Mouse (Mus musculus) hindbrain, embryonic 14.5 days (tissue): ENCODE measurements at regions not wholly inside any gene's neighbourhood (a gene's known extent, or its start where the extent isn't known, plus 50 kb on each side); places are given as distances from the start of the nearest gene placed in this dataset.

Source experiments
- ATAC-seq: fragments of 200-750 bp; cut with Nextera tagmentation; 2 replicates; pipeline ENCODE4 v1.8.0; 2017; ENCODE audit warnings: moderate number of reproducible peaks, mild to moderate bottlenecking, moderate TSS enrichment, moderate library complexity; ENCODE audit not compliant: low FRiP score
- DNase-seq: peaks from one replicate; pipeline ENCODE4 v3.0.0-alpha.2; 2015; ENCODE audit warnings: low spot score
- H3K27ac ChIP-seq: fragments of 300-500 bp; sonication (generic); 2 replicates; pipeline ENCODE4 v1.5.1; 2014; ENCODE audit warnings: mild to moderate bottlenecking, moderate library complexity
- H3K27me3 ChIP-seq: fragments of 300-500 bp; sonication (generic); 2 replicates; pipeline ENCODE4 v1.6.1; 2014; ENCODE audit warnings: mild to moderate bottlenecking, low read length, mixed read lengths; ENCODE audit not compliant: control insufficient read depth, insufficient read depth
- H3K36me3 ChIP-seq: fragments of 300-500 bp; sonication (generic); replicated peaks from 2 replicates; pipeline ENCODE4 v1.6.1; 2014; ENCODE audit not compliant: control insufficient read depth, insufficient read depth
- H3K4me1 ChIP-seq: fragments of 300-500 bp; sonication (generic); replicated peaks from 2 replicates; pipeline ENCODE4 v1.6.1; 2014; ENCODE audit warnings: antibody characterized with exemption, low read length, mixed read lengths; ENCODE audit not compliant: control insufficient read depth, insufficient read depth
- H3K4me2 ChIP-seq: fragments of 300-500 bp; sonication (generic); replicated peaks from 2 replicates; pipeline ENCODE4 v1.6.1; 2014; ENCODE audit warnings: mild to moderate bottlenecking, moderate library complexity
- H3K4me3 ChIP-seq: fragments of 300-500 bp; sonication (generic); replicated peaks from 2 replicates; pipeline ENCODE4 v1.5.1; 2014; ENCODE audit warnings: mild to moderate bottlenecking, low read length
- H3K9ac ChIP-seq: fragments of 300-500 bp; sonication (generic); 2 replicates; pipeline ENCODE4 v1.6.1; 2014
- H3K9me3 ChIP-seq: fragments of 300-500 bp; sonication (generic); 2 replicates; pipeline ENCODE4 v1.6.1; 2016; ENCODE audit warnings: low read length; ENCODE audit not compliant: control insufficient read depth
- WGBS: fragments of 180-500 bp; shearing (Covaris S2); extraction: QIAGEN DNeasy Blood & Tissue Kit; methylation state at CpG from one replicate; pipeline ENCODE4 v1.1.7; 2014; 5-methylcytosine and 5-hydroxymethylcytosine counted together

DNA sequence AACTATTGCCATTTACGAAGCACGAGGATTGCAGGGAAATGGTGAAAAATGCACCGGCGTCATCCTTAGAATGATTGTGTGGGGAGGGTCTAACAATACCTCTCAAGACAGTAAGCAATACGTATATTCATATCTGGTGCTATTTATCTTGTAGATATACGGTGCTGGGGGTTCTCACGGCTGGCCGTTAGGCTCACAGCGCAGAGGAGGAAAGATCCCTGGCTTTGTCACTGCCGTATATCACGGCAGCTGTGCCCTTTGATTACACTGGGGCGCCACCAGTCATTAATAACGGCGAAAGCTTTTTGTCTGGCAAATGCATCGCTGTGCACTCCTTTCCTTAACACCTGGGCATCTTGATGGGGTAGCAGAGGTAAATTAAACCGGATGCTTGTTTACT is 264.8 kb downstream of the Mtx2 start:
- DNase-seq = no peak
- H3K27ac ChIP-seq = 0 out of 2 replicates have a peak overlapping the region, but pooled peaks have one; percentile 3
- H3K4me1 ChIP-seq = no peaks in the 10 kb centered on the region
- H3K9me3 ChIP-seq = no peaks in the 10 kb centered on the region
- no peak overlapping the region for H3K9ac ChIP-seq
- no peak for ATAC-seq
- no peaks in the 10 kb centered on the region for H3K36me3 ChIP-seq
- WGBS = 54% methylated on average over 16 of the region's 16 CpGs
- no peak overlapping the region for H3K4me2 ChIP-seq
- no peaks in the 10 kb centered on the region for H3K27me3 ChIP-seq
- H3K4me3 ChIP-seq = no peak overlapping the region

DNA sequence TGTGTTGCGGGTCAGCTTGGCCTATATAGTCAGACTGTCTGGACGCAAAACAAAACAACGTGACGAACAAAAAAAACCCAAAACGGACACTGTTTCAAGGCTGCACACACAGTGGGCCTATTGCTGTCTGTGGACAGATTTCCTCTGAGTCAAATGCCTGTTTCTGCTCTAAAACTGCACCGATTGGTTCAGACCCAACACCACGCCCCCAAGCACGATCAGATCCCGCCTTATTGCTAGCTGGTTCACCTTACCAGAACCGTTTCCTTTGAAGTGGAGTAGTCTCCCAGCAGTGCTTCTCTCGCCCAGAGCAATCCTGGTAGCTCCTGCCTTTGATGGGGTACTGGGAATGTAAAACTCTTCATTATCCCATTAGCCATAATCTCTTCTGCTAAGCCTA is 275.9 kb downstream of the Mtx2 start:
- H3K4me1 ChIP-seq = peaks cover 10% of the 10 kb centered on the region
- ATAC-seq = no peak
- H3K9ac ChIP-seq = no peak overlapping the region
- no peaks in the 10 kb centered on the region for H3K36me3 ChIP-seq
- H3K9me3 ChIP-seq = no peaks in the 10 kb centered on the region
- 62% methylated on average over 11 of the region's 11 CpGs for WGBS
- no peaks in the 10 kb centered on the region for H3K27me3 ChIP-seq
- no peak overlapping the region for H3K4me2 ChIP-seq
- no peak for DNase-seq
- no peak overlapping the region for H3K27ac ChIP-seq
- H3K4me3 ChIP-seq = no peak overlapping the region

DNA sequence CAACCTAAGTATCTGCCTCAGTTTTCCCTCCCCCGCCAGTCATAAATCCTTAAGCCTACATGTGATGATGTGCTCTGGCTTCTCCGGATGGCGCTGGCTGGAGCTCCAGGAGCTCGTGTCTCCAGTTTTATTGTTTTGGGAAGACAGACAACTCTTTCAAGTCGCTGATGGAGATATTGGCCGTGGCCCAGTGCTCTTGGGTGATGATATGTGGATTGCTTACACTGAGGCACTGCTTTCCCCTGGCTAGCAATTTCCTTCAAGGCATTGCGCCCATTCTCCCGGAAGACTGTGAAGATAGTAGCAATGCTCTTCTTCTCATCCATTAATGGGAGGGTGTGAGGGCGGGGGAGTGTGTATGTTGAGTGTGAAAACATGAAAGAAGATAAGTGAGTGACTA is 287.1 kb downstream of the Mtx2 start:
- no peaks in the 10 kb centered on the region for H3K9me3 ChIP-seq
- no peak overlapping the region for H3K27ac ChIP-seq
- no peak overlapping the region for H3K4me2 ChIP-seq
- no peaks in the 10 kb centered on the region for H3K27me3 ChIP-seq
- no peak for DNase-seq
- no peak overlapping the region for H3K4me3 ChIP-seq
- ATAC-seq = no peak
- H3K36me3 ChIP-seq = no peaks in the 10 kb centered on the region
- 91% methylated on average over 9 of the region's 9 CpGs for WGBS
- no peaks in the 10 kb centered on the region for H3K4me1 ChIP-seq
- H3K9ac ChIP-seq = no peak overlapping the region

DNA sequence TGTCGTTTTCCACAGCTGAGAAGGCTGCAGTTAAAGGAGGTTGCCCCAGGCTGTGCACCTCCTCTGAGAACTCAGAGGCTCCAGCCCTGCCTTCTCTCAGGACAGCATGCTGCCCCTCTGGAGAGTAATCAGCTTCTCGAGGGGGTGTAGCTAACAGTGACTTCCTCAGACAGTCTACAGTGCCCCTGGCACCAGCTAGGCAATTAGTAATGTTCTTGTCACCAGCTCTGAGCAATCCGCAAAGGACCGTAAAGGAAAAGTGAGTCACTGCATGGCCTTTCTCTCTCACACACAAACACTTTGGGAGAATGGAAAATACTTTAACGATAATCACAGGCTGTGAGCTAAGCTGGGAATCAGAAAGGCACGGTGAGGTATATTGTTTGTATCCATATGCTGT is 288.8 kb downstream of the Mtx2 start:
- ATAC-seq (no peak), DNase-seq (no peak)
- H3K9me3 ChIP-seq = no peaks in the 10 kb centered on the region
- 52% methylated on average over 6 of the region's 6 CpGs for WGBS
- H3K4me3 ChIP-seq = no peak overlapping the region
- no peaks in the 10 kb centered on the region for H3K4me1 ChIP-seq
- H3K27ac ChIP-seq = no peak overlapping the region
- H3K27me3 ChIP-seq = no peaks in the 10 kb centered on the region
- H3K9ac ChIP-seq = no peak overlapping the region
- H3K4me2 ChIP-seq = no peak overlapping the region
- no peaks in the 10 kb centered on the region for H3K36me3 ChIP-seq

DNA sequence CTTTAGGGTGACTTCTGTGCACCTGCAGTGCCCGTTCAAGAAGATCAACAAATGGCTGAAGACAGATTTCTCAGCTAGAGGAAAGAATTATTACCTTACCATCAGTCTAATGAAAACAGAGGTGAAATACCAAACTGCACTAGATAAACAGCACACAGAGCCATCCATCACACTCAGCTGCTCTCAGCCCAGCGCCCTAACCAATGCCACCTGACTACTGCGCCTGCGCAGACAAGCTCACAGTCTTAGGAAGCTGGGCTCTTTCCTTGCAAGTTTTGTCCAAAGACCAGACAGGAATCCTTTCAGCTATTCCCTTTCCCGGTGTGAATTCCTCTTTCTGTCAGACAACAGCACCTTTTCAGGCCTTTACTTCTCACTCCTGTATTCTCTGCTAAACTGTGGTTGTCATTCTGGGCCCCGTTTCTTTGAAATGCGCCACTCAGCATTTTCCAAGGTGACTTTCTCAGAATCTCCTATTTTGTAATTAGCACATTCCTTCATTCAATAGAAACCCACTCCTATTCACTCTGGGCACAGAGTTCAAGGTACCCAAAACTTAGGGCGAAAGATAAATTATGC is 292.8 kb downstream of the Mtx2 start:
- no peak overlapping the region for H3K4me2 ChIP-seq
- DNase-seq (no peak), ATAC-seq (no peak)
- WGBS = 84% methylated on average over 8 of the region's 8 CpGs
- no peaks in the 10 kb centered on the region for H3K36me3 ChIP-seq
- no peaks in the 10 kb centered on the region for H3K9me3 ChIP-seq
- no peak overlapping the region for H3K27ac ChIP-seq
- H3K4me3 ChIP-seq = no peak overlapping the region
- H3K4me1 ChIP-seq = no peaks in the 10 kb centered on the region
- no peak overlapping the region for H3K9ac ChIP-seq
- H3K27me3 ChIP-seq = no peaks in the 10 kb centered on the region

DNA sequence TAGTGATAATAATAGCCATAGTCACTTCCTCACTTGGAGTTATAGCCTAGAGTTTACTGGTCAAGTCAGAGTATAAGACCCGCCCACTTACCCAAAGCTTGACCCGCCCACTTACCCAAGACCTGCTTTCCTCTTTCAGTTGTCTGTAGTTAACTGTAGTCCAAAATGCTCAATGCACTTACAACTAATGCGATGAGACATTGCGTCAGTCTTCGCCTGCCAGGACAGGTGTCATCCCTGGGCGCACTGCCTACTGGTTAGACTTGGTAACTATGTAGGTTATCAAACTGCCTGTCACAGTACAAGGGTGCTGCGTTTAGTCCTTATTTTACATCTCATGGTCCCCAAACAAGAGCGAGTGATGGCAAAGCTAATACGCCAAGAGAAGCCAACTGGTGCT is 294.0 kb downstream of the Mtx2 start:
- ATAC-seq = no peak
- Histone ChIP-seq H3K27me3 (no peaks in the 10 kb centered on the region), H3K36me3 (no peaks in the 10 kb centered on the region), H3K9me3 (no peaks in the 10 kb centered on the region), H3K4me3 (no peak overlapping the region), H3K9ac (no peak overlapping the region), H3K4me2 (no peak overlapping the region), H3K4me1 (no peaks in the 10 kb centered on the region), H3K27ac (no peak overlapping the region)
- 95% methylated on average over 9 of the region's 9 CpGs for WGBS
- DNase-seq = no peak

DNA sequence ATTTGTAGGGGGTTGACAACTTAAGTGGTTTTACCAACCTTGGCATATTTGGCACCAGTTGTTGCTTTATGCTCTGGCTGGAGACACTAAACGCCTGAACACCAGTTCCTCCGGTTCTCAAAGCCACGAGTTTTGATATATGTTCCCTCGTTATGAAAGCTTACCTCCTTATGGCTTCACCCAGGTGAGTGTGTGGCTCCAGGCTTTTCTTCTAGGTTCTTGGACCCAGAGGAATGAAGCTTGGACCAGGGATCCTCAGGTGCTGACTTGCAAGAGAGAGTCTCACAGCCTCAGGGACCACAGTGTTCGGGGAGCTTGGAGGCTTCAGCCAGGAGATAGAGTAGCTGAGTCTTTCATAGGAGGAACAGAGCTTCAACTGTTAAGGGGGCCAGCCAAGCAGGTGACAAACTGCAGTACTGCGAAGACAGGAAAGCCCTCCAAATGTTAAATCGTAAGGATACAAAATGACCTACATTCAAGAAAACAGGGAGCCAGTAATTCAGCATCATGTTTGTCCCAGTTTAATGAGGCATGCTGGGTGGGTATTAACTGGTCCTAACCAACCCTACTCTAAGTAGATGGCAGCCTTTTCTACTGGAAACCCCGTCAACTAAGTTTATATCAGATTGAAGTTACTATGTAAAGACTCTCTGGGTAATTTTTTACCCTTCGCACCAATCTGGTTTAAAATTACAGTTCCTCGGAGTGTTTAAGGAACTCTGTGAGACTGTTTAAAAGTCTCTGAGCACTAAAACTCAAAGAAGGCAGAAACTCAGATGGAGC is 307.9 kb downstream of the Mtx2 start:
- ATAC-seq = no peak
- no peak for DNase-seq
- Histone ChIP-seq H3K36me3 (no peaks in the 10 kb centered on the region), H3K4me2 (no peak overlapping the region), H3K27ac (no peak overlapping the region), H3K4me3 (no peak overlapping the region), H3K4me1 (peaks cover 9% of the 10 kb centered on the region), H3K27me3 (peaks cover 43% of the 10 kb centered on the region), H3K9me3 (no peaks in the 10 kb centered on the region), H3K9ac (no peak overlapping the region)
- 83% methylated on average over 10 of the region's 10 CpGs for WGBS

DNA sequence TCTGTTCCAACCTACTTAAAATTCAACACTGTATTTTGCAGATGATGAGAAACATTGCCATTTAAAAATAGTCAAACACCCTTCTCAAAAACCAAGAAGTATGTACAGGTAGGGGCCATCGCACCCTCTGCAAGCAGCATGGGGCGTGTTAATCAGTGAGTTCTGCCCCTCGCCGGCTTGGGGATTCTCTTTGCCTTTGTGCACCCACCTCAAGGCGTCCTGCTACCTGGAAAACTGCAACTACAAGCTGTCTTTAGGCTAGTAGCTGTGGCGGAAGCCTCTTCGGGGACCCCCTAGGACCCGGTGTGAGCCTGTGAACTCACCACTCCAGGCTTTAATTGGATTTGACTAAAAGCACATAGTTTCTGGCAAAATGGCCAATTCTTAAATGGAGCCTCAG is 311.0 kb downstream of the Mtx2 start:
- H3K4me2 ChIP-seq = peak overlapping the region; percentile 94
- peaks cover 9% of the 10 kb centered on the region for H3K4me1 ChIP-seq
- ATAC-seq = no peak
- peaks cover 67% of the 10 kb centered on the region for H3K27me3 ChIP-seq
- no peaks in the 10 kb centered on the region for H3K9me3 ChIP-seq
- H3K9ac ChIP-seq = no peak overlapping the region
- no peak for DNase-seq
- H3K27ac ChIP-seq = no peak overlapping the region
- no peaks in the 10 kb centered on the region for H3K36me3 ChIP-seq
- 16% methylated on average over 8 of the region's 8 CpGs for WGBS
- H3K4me3 ChIP-seq = peak overlapping the region; percentile 41

DNA sequence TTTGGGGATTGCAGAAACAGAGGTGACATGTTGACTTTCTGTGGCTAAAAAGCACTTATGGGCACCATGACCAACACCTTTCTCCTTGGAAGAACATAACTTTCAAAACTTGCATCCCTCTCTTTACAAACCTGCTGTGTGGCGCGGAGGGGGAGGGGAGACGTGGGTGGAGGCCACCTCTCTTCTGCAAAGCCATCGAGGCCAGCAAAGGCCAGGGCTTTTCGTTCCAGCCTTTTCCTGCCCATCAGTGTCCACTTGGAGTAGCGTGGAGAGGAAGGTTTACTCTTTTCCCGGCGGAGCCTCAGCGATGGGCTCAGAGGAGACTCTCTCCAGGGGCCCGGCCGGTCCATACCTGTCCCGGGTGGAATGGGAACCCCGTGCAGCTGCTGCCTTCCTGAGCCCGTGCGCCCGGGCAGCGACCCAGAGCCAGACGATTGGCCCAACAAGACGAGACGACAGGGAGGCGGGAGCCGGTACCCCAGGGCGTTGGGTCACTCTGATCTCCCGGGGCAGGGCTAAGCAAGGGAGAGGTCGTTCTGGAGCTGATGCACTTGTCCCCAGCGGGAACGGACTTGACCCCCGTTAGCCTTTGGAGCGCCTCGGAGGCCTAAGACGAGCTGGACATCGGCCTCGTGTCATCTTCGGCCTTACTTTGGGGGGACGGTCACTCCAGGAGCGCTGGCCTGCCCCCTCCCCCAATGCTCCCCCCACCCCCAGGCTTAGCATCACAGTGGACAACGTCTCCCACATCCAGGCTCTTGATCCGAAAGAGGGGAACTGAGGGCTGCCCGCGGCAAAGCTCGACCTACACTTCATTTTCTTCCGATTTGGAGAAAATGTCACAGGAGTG is 311.8 kb downstream of the Mtx2 start:
- under 1% methylated on average over 42 of the region's 42 CpGs for WGBS
- H3K9ac ChIP-seq = peak overlapping the region; percentile 68
- no peaks in the 10 kb centered on the region for H3K9me3 ChIP-seq
- peak overlapping the region; percentile 41 for H3K4me3 ChIP-seq
- DNase-seq (peak; percentile 38), ATAC-seq (peak; percentile 40)
- H3K4me2 ChIP-seq = peak overlapping the region; percentile 94
- no peak overlapping the region for H3K27ac ChIP-seq
- peaks cover 67% of the 10 kb centered on the region for H3K27me3 ChIP-seq
- peaks cover 9% of the 10 kb centered on the region for H3K4me1 ChIP-seq
- no peaks in the 10 kb centered on the region for H3K36me3 ChIP-seq
